Mouse (Mus musculus): ENCODE data around the gene Ctnnd2.

DNA sequence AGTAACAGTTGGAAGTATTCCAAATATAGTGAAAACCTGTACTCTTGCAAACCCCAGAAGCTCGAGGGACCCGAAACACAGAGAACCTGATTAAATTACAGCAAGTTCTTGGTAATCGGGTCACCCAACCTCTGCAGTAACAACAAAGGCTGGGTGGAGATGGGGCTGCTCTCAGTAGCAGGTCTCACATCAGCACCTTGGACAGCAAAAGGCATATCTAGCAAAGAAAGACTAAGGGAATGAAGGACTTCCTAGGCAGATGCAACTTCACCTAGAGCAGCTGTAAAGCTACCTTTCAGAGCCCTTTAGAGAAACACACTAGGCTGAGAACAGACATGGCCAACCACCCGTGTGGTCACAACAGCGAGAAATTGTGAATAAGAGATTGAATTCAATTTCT is 741.0 kb downstream of the Ctnnd2 start:
- TF ChIP-seq CTCF (IDR thresholded peaks at IDR 0.05) (no peak), EP300 (IDR thresholded peaks at IDR 0.05) (no peak)

Data from lung, postnatal 0 days (tissue).